Mouse (Mus musculus) myocyte (in vitro differentiated cells): ENCODE data around the gene Pam.

Experiments
- CEBPB ChIP-seq: IDR thresholded peaks from 2 replicates; pipeline ENCODE4 v1.6.1; 2011; ENCODE audit warnings: mild to moderate bottlenecking, moderate library complexity; ENCODE audit not compliant: poor library complexity, insufficient read depth, severe bottlenecking
- E2F4 ChIP-seq: IDR thresholded peaks from one replicate; pipeline ENCODE4 v1.6.1; 2011; ENCODE audit warnings: mild to moderate bottlenecking, control low read depth, moderate library complexity; ENCODE audit not compliant: insufficient read depth
- MAX ChIP-seq: IDR thresholded peaks from one replicate; pipeline ENCODE4 v1.6.1; 2011; ENCODE audit warnings: low read depth, mild to moderate bottlenecking, control low read depth
- MYOG ChIP-seq, 3 experiments: IDR thresholded peaks; one replicate each; pipeline ENCODE4 v1.6.1; 2011; ENCODE audit warnings: control low read depth in 2 of 3, low read depth in 2 of 3, mild to moderate bottlenecking in 2 of 3; ENCODE audit not compliant: insufficient read length in 2 of 3, control insufficient read depth in 1 of 3, insufficient read depth in 1 of 3
- POLR2A ChIP-seq: IDR thresholded peaks from one replicate; pipeline ENCODE4 v1.6.1; 2011; ENCODE audit warnings: low read depth, mild to moderate bottlenecking, control low read depth, moderate library complexity; ENCODE audit not compliant: insufficient read length
- POLR2AphosphoS2 ChIP-seq: IDR thresholded peaks from one replicate; pipeline ENCODE4 v1.6.1; 2011; ENCODE audit warnings: low read depth, control low read depth; ENCODE audit not compliant: insufficient read length
- REST ChIP-seq: IDR thresholded peaks from one replicate; pipeline ENCODE4 v1.6.1; 2011; ENCODE audit warnings: mild to moderate bottlenecking, control low read depth, moderate library complexity; ENCODE audit not compliant: insufficient read depth, insufficient read length
- TCF12 ChIP-seq: IDR thresholded peaks from one replicate; pipeline ENCODE4 v1.6.1; 2011; ENCODE audit warnings: mild to moderate bottlenecking, control low read depth; ENCODE audit not compliant: poor library complexity, insufficient read depth, severe bottlenecking
- USF1 ChIP-seq: IDR thresholded peaks from one replicate; pipeline ENCODE4 v1.6.1; 2011; ENCODE audit warnings: low read depth, mild to moderate bottlenecking, control low read depth, moderate library complexity

DNA sequence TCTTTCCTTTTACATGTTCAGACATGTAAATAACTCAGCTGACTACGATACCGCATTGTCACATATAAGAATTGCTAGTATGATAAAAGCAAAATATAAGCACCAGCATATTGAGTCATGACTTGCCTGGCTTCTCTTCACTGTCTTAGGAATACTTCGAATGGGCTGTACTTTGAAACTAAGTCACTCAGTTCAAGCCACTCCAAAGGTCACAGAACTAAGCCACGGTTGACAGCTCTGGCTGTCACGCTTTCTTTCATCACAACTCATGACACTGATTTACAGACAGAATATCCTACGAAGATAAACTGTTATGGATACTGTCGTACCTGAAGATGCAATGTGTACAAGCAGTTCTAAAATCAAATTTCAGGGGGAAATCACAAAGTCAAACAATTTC, 168.7 kb downstream of the Pam start:
- no peak for TF ChIP-seq MYOG (IDR thresholded peaks at IDR 0.05; ENCODE audit: control insufficient read depth in 1 of 3, insufficient read depth in 1 of 3, insufficient read length in 2 of 3, low read depth in 2 of 3)
- TF ChIP-seq MAX, result no peak
- no peak for TF ChIP-seq POLR2A
- no peak for TF ChIP-seq CEBPB
- no peak for TF ChIP-seq USF1
- no peak for TF ChIP-seq E2F4
- TF ChIP-seq POLR2AphosphoS2, result no peak
- TF ChIP-seq TCF12, result no peak
- TF ChIP-seq REST, result no peak
